Mouse (Mus musculus) stomach, embryonic 16.5 days (tissue): ENCODE data around the gene Frk. TPM values are rescaled to one million over a fixed set of nuclear protein-coding genes. Genes with fewer than 3 reads are reported as not detected.

Experiments used
- ATAC-seq: fragments of 200-750 bp; cut with Nextera tagmentation; 2 replicates; pipeline ENCODE4 v1.8.0; 2017; ENCODE audit warnings: moderate number of reproducible peaks, moderate TSS enrichment; ENCODE audit not compliant: insufficient read depth, low FRiP score
- H3K27ac ChIP-seq: fragments of 300-500 bp; sonication (generic); 2 replicates; pipeline ENCODE4 v1.5.1; 2014; ENCODE audit warnings: low read length
- H3K27me3 ChIP-seq: fragments of 300-500 bp; sonication (generic); 2 replicates; pipeline ENCODE4 v1.6.1; 2014; ENCODE audit warnings: low read length, control low read depth, mixed read lengths; ENCODE audit not compliant: control insufficient read depth, insufficient read depth
- H3K36me3 ChIP-seq: fragments of 300-500 bp; sonication (generic); 2 replicates; pipeline ENCODE4 v1.6.1; 2014; ENCODE audit warnings: low read length; ENCODE audit not compliant: control insufficient read depth, insufficient read depth
- H3K4me1 ChIP-seq: fragments of 300-500 bp; sonication (generic); 2 replicates; pipeline ENCODE4 v1.6.1; 2014; ENCODE audit warnings: low read length, control low read depth, mixed read lengths; ENCODE audit not compliant: control insufficient read depth, insufficient read depth
- H3K4me2 ChIP-seq: fragments of 300-500 bp; sonication (generic); 2 replicates; pipeline ENCODE4 v1.6.1; 2014; ENCODE audit warnings: low read depth, low read length, mixed read lengths
- H3K4me3 ChIP-seq: fragments of 300-500 bp; sonication (generic); replicated peaks from 2 replicates; pipeline ENCODE4 v1.5.1; 2014; ENCODE audit warnings: mild to moderate bottlenecking, low read length
- H3K9ac ChIP-seq: fragments of 300-500 bp; sonication (generic); 2 replicates; pipeline ENCODE4 v1.6.1; 2014; ENCODE audit warnings: low read length
- H3K9me3 ChIP-seq: fragments of 300-500 bp; sonication (generic); replicated peaks from 2 replicates; pipeline ENCODE4 v1.6.1; 2016; ENCODE audit warnings: low read length, control low read depth; ENCODE audit not compliant: control insufficient read depth
- WGBS: fragments of 180-500 bp; shearing (Covaris S2); extraction: QIAGEN DNeasy Blood & Tissue Kit; methylation state at CpG from one replicate; pipeline ENCODE4 v1.1.7; 2014; 5-methylcytosine and 5-hydroxymethylcytosine counted together
- polyA plus RNA-seq: library from polyadenylated mRNA; unstranded; fragments of >200 nt; fragmentation: Nextera tagmentation; extraction: Ambion mirVana; gene quantifications from 2 replicates; pipeline ENCODE4 v1.2.1, GENCODE M21; 2015

Gene Frk
- polyA plus RNA-seq, 1 experiment from 2014 or later: 17.2 TPM

- H3K36me3 ChIP-seq: no peaks in the 10 kb centered on the region
- no peaks in the 10 kb centered on the region for H3K27me3 ChIP-seq
- no peak overlapping the region for H3K4me3 ChIP-seq
- no peak for ATAC-seq
- H3K9ac ChIP-seq: no peak overlapping the region
- H3K27ac ChIP-seq: no peak overlapping the region
- H3K9me3 ChIP-seq: no peaks in the 10 kb centered on the region
- WGBS: 63% methylated on average over 2 of the region's 2 CpGs
- no peak overlapping the region for H3K4me2 ChIP-seq
- H3K4me1 ChIP-seq: peaks cover 6% of the 10 kb centered on the region
Measured at GRCm38 (mm10) chr10:34507807-34508206, 24.6 kb downstream of the Frk start.

GRCm38 (mm10) chr10:34508593-34508992 is 25.4 kb downstream of the Frk start:
- no peaks in the 10 kb centered on the region for H3K9me3 ChIP-seq
- H3K4me3 ChIP-seq: no peak overlapping the region
- H3K36me3 ChIP-seq: no peaks in the 10 kb centered on the region
- H3K9ac ChIP-seq: no peak overlapping the region
- H3K27me3 ChIP-seq: no peaks in the 10 kb centered on the region
- ATAC-seq: peak; percentile 84
- peaks cover 6% of the 10 kb centered on the region for H3K4me1 ChIP-seq
- no peak overlapping the region for H3K27ac ChIP-seq
- WGBS: 43% methylated on average over 1 of the region's 1 CpGs
- no peak overlapping the region for H3K4me2 ChIP-seq

- Histone ChIP-seq H3K9me3 (no peaks in the 10 kb centered on the region), H3K4me3 (no peak overlapping the region), H3K36me3 (no peaks in the 10 kb centered on the region), H3K27me3 (no peaks in the 10 kb centered on the region), H3K4me1 (peaks cover 6% of the 10 kb centered on the region), H3K27ac (no peak overlapping the region), H3K4me2 (no peak overlapping the region), H3K9ac (no peak overlapping the region)
- ATAC-seq: no peak
- whole genome bisulfite sequencing: 76% methylated on average over 2 of the region's 2 CpGs
Measured at GRCm38 (mm10) chr10:34509256-34509655, 26.1 kb downstream of the Frk start.

- Histone ChIP-seq H3K4me3 (no peak overlapping the region), H3K36me3 (no peaks in the 10 kb centered on the region), H3K4me1 (peaks cover 6% of the 10 kb centered on the region), H3K4me2 (no peak overlapping the region), H3K27me3 (no peaks in the 10 kb centered on the region), H3K9me3 (no peaks in the 10 kb centered on the region), H3K27ac (no peak overlapping the region), H3K9ac (no peak overlapping the region)
- 46% methylated on average over 3 of the region's 3 CpGs for WGBS
- ATAC-seq: no peak
Measured at GRCm38 (mm10) chr10:34511192-34511591, 28.0 kb downstream of the Frk start.

DNA sequence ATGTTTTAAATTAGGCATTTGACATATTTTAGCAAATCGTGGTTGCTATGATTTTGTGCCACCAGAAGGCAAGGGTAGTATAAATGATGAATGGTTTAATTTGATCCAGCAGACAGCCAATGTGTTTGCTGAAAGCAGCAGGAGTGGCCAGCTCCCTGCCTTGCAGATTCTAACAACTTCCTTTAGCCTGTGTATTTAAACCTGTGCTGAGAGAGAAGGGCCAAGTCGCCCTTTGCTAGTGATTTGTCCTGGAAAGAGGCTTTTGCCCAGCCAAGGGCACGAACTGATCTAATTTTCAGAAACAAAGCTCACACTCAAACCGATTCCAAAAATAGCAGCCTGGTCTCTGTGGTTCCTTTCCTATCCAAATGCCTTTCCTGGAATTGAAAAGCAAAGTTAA is 29.4 kb downstream of the Frk start:
- Histone ChIP-seq H3K4me2 (peak overlapping the region; percentile 7; the same call in 1 of the 2 replicates), H3K27ac (peak overlapping the region; percentile 51)
- 21% methylated on average over 4 of the region's 4 CpGs for WGBS

GRCm38 (mm10) chr10:34525598-34525997 is 42.4 kb downstream of the Frk start:
- no peak overlapping the region for H3K9ac ChIP-seq
- no peak overlapping the region for H3K4me3 ChIP-seq
- ATAC-seq: no peak
- H3K36me3 ChIP-seq: no peaks in the 10 kb centered on the region
- H3K27ac ChIP-seq: no peak overlapping the region
- WGBS: 79% methylated on average over 1 of the region's 1 CpGs
- no peaks in the 10 kb centered on the region for H3K9me3 ChIP-seq
- no peak overlapping the region for H3K4me2 ChIP-seq
- H3K27me3 ChIP-seq: no peaks in the 10 kb centered on the region
- H3K4me1 ChIP-seq: no peaks in the 10 kb centered on the region

More for the DNA sequence above, 29.4 kb downstream of the Frk start:
- Histone ChIP-seq H3K36me3 (no peaks in the 10 kb centered on the region), H3K4me3 (no peak overlapping the region), H3K27me3 (no peaks in the 10 kb centered on the region), H3K4me1 (peaks cover 6% of the 10 kb centered on the region), H3K9ac (no peak overlapping the region), H3K9me3 (no peaks in the 10 kb centered on the region)
- no peak for ATAC-seq

- Histone ChIP-seq H3K9ac (no peak overlapping the region), H3K27me3 (no peaks in the 10 kb centered on the region), H3K9me3 (no peaks in the 10 kb centered on the region), H3K4me1 (no peaks in the 10 kb centered on the region), H3K27ac (no peak overlapping the region), H3K4me2 (no peak overlapping the region), H3K36me3 (no peaks in the 10 kb centered on the region), H3K4me3 (no peak overlapping the region)
- no peak for ATAC-seq
- 79% methylated on average over 1 of the region's 1 CpGs for WGBS
Measured at GRCm38 (mm10) chr10:34531766-34532165, 48.6 kb downstream of the Frk start.

DNA sequence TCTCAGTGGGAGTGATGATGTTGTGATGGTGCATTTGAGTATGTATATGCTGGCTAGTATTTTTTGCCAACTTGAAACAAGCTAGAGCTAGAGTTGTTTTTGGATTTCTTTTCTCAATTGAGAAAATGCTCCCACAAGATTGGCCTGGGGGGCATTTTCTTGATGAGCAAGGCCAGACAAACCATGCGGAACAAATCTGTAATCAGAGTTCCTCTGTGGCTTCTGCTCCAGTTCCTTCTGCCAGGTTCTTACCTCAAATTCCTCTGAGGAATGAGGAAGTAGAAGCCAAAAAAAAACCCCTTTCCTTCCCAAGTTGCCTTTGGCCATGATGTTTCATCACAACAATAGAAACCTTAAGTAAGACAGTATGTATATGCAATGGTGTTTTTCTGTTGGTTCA is 49.3 kb downstream of the Frk start:
- no peak overlapping the region for H3K4me3 ChIP-seq
- H3K9me3 ChIP-seq: no peaks in the 10 kb centered on the region
- no peaks in the 10 kb centered on the region for H3K27me3 ChIP-seq
- ATAC-seq: no peak
- H3K36me3 ChIP-seq: no peaks in the 10 kb centered on the region
- H3K4me2 ChIP-seq: no peak overlapping the region
- H3K4me1 ChIP-seq: no peaks in the 10 kb centered on the region
- H3K27ac ChIP-seq: no peak overlapping the region
- 89% methylated on average over 1 of the region's 1 CpGs for WGBS
- no peak overlapping the region for H3K9ac ChIP-seq

- ATAC-seq: no peak
- Histone ChIP-seq H3K4me1 (no peaks in the 10 kb centered on the region), H3K27me3 (no peaks in the 10 kb centered on the region), H3K9ac (no peak overlapping the region), H3K36me3 (no peaks in the 10 kb centered on the region), H3K9me3 (no peaks in the 10 kb centered on the region), H3K4me2 (no peak overlapping the region), H3K4me3 (no peak overlapping the region), H3K27ac (no peak overlapping the region)
- WGBS: 82% methylated on average over 2 of the region's 2 CpGs
Measured at GRCm38 (mm10) chr10:34540687-34541086, 57.5 kb downstream of the Frk start.
